Comparison of ENCODE assay signal across 21 mouse cellular contexts in the genomic region with DNA sequence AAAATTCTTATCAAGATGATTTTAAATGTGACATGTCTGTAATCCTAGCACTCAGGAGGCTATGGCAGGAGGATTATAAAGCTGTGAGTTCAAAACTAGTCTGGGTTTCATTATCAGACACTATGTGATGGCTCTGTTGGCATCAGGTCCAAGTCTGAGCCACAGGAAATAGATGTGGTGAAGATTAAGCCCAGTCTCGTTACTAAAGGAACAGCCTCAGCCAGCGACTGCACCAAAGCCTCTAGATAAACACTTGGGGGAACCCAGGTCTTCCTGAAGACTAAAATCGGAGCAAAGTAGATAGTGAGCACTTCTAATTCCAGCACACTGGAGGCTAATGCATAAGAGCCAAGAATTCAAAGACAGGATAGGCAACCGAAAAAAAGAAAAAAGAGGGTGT. TPM values are rescaled to one million over a fixed set of nuclear protein-coding genes. Genes with fewer than 3 reads are reported as not detected.
DNase-seq lines count a peak whose midpoint lies in the region; ATAC-seq and TF ChIP-seq lines count a peak whose summit lies in the region.
"Had no signal": no experiment of that assay in that cellular context is flagged by ENCODE, and none has a peak within 500 bp of the region (broad histone marks: within the 10 kb centered on the region; RNA-seq: fewer than 3 reads in every experiment).

No protein-coding gene starts in this region.

- H3K27ac ChIP-seq in liver, adult 2 months (replicated peaks; ENCODE audit: insufficient read depth, low read depth, low read length): peak overlapping the region; percentile 72; the same call in 1 of the 2 replicates
- no peak overlapping the region for H3K27ac ChIP-seq in liver, embryonic 11.5 days (ENCODE audit: low read depth, low read length)
- peak overlapping the region; percentile 16; the same call in 1 of the 2 replicates for H3K27ac ChIP-seq in small intestine, adult 2 months (ENCODE audit: insufficient read depth, low read depth, low read length)
- H3K27ac ChIP-seq: embryonic facial prominence, embryonic 15.5 days; forebrain, embryonic 10.5 days; gastrocnemius, adult 2 months; heart, embryonic 10.5 days; hindbrain, embryonic 10.5 days; hindbrain, embryonic 14.5 days had no signal

- H3K9ac ChIP-seq in liver, adult 2 months (ENCODE audit: low read depth, low read length): no peak overlapping the region
- H3K9ac ChIP-seq in liver, embryonic 11.5 days (ENCODE audit: low read depth, low read length): no peak overlapping the region
- H3K9ac ChIP-seq: embryonic facial prominence, embryonic 15.5 days; hindbrain, embryonic 14.5 days had no signal

- 28% methylated on average over 4 of the region's 4 CpGs for WGBS in liver, adult 2 months
- WGBS in liver, embryonic 11.5 days: 33% methylated on average over 4 of the region's 4 CpGs
- 21% methylated on average over 4 of the region's 4 CpGs for WGBS in small intestine, adult 2 months

- H3K27me3 ChIP-seq in liver, adult 2 months (ENCODE audit: control insufficient read depth, insufficient read depth, low read length): no peaks in the 10 kb centered on the region
- H3K27me3 ChIP-seq in liver, embryonic 11.5 days (replicated peaks; ENCODE audit: control insufficient read depth, insufficient read depth, low read length): no peaks in the 10 kb centered on the region
- H3K27me3 ChIP-seq in small intestine, adult 2 months (ENCODE audit: control insufficient read depth, insufficient read depth, low read length): no peaks in the 10 kb centered on the region
- H3K27me3 ChIP-seq: embryonic facial prominence, embryonic 15.5 days had no signal

- H3K4me2 ChIP-seq in liver, embryonic 11.5 days: no peak overlapping the region
- H3K4me2 ChIP-seq: embryonic facial prominence, embryonic 15.5 days; hindbrain, embryonic 14.5 days had no signal

- no peaks in the 10 kb centered on the region for H3K79me2 ChIP-seq in liver, adult 2 months (ENCODE audit: control insufficient read depth, insufficient read depth, low read length)

- no peak overlapping the region for H3K4me3 ChIP-seq in liver, adult 2 months (ENCODE audit: insufficient read depth, low read depth, low read length)
- no peak overlapping the region for H3K4me3 ChIP-seq in liver, embryonic 11.5 days (ENCODE audit: low read depth, low read length)
- H3K4me3 ChIP-seq in small intestine, adult 2 months (ENCODE audit: low read depth, low read length): no peak overlapping the region
- H3K4me3 ChIP-seq: embryonic facial prominence, embryonic 15.5 days; erythroblast, embryonic 14.5 days; forebrain, embryonic 10.5 days; gastrocnemius, adult 2 months; heart, embryonic 10.5 days; hindbrain, embryonic 10.5 days had no signal

- no peak for TF ChIP-seq CTCF in liver, adult 2 months (IDR thresholded peaks at IDR 0.05; ENCODE audit: low read depth, low read length)
- no peak for TF ChIP-seq CTCF in small intestine, adult 2 months (IDR thresholded peaks at IDR 0.05; ENCODE audit: extremely low read depth, insufficient read length, insufficient replicate concordance, low read depth, low read length)

- no peaks in the 10 kb centered on the region for H3K9me3 ChIP-seq in liver, embryonic 11.5 days (ENCODE audit: control insufficient read depth, low read length)
- H3K9me3 ChIP-seq: embryonic facial prominence, embryonic 15.5 days; forebrain, embryonic 10.5 days; heart, embryonic 10.5 days; hindbrain, embryonic 10.5 days had no signal

- peaks cover 5% of the 10 kb centered on the region for H3K36me3 ChIP-seq in liver, adult 2 months (ENCODE audit: control insufficient read depth, insufficient read depth, low read length)
- H3K36me3 ChIP-seq in liver, embryonic 11.5 days (ENCODE audit: control insufficient read depth, insufficient read depth, low read length): no peaks in the 10 kb centered on the region
- H3K36me3 ChIP-seq in small intestine, adult 2 months (ENCODE audit: control insufficient read depth, insufficient read depth, low read length): no peaks in the 10 kb centered on the region
- H3K36me3 ChIP-seq: embryonic facial prominence, embryonic 15.5 days; forebrain, embryonic 10.5 days; heart, embryonic 10.5 days; hindbrain, embryonic 10.5 days had no signal

- peaks cover 42% of the 10 kb centered on the region for H3K4me1 ChIP-seq in liver, adult 2 months (ENCODE audit: control insufficient read depth, insufficient read depth, low read length)
- H3K4me1 ChIP-seq in liver, embryonic 11.5 days (replicated peaks; ENCODE audit: control insufficient read depth, insufficient read depth, low read length): no peaks in the 10 kb centered on the region
- H3K4me1 ChIP-seq in small intestine, adult 2 months (ENCODE audit: control insufficient read depth, insufficient read depth, insufficient read length, low read length): peaks cover 2% of the 10 kb centered on the region; the same call in 1 of the 2 replicates
- H3K4me1 ChIP-seq: embryonic facial prominence, embryonic 15.5 days; forebrain, embryonic 10.5 days; heart, embryonic 10.5 days; hindbrain, embryonic 10.5 days had no signal

- DNase-seq in liver, adult 2 months (ENCODE audit: extremely low read depth, low read depth, low spot score): no peak
- no peak for DNase-seq in liver, embryonic 11.5 days (ENCODE audit: low spot score)
- DNase-seq in 416B (ENCODE audit: low read depth): peak; percentile 61
- no peak for DNase-seq in ovary, postnatal 36 days (ENCODE audit: low spot score)
- DNase-seq: adrenal gland, adult 2 months; adrenal gland, postnatal 25 days; cerebellum, adult 2 months; embryo, embryonic 11 days; gastrocnemius, adult 2 months; gastrocnemius, postnatal 36 days; heart, adult 18-20 months; heart, postnatal 10 days had no signal

- no peak for ATAC-seq in liver, embryonic 11.5 days (replicated peaks; ENCODE audit: low FRiP score)
- peak; percentile 32 to 65; a peak in 2 of 4 replicates for ATAC-seq in hematopoietic stem cell, adult 5-6 weeks (replicated peaks in 1 of 2; ENCODE audit: insufficient read depth in 1 of 2, low FRiP score in 2 of 2, low TSS enrichment in 1 of 2, low read depth in 1 of 2, poor library complexity in 2 of 2, severe bottlenecking in 2 of 2)
- ATAC-seq: forebrain, embryonic 14.5 days had no signal

- no peak for TF ChIP-seq POLR2A in liver, adult 2 months (IDR thresholded peaks at IDR 0.05; ENCODE audit: extremely low read depth, insufficient read depth, low read length)
- TF ChIP-seq POLR2A in small intestine, adult 2 months (IDR thresholded peaks at IDR 0.05; ENCODE audit: low read depth, low read length): no peak

RNA-seq across cellular contexts. Expression of a gene that starts 52.9 kb away (rescaled TPM):
- 11.2 and 14.2 TPM in 2 replicates for total RNA-seq in liver, adult 2 months (2014; rRNA removed)
- 66.4 and 103 TPM in 2 replicates for polyA plus RNA-seq in liver, adult 2 months (2012; rRNA removed)
- polyA plus RNA-seq in liver, embryonic 11.5 days (2014; fragmentation: Nextera tagmentation; extraction: Ambion mirVana): 8.8 and 10.5 TPM in 2 replicates
- not detected in 2 replicates for total RNA-seq in hematopoietic stem cell, adult 5-6 weeks (2017)
- polyA plus RNA-seq in small intestine, adult 2 months (2012; rRNA removed): 16.6 and 19.6 TPM in 2 replicates
- total RNA-seq: adrenal gland, adult 2 months; adrenal gland, postnatal 25 days; gastrocnemius, adult 2 months; gastrocnemius, postnatal 36 days; heart, postnatal 10 days had no signal
- polyA plus RNA-seq: cerebellum, adult 2 months; erythroblast, embryonic 14.5 days had no signal
